Mouse (Mus musculus) right cerebral cortex, postnatal 10 days (tissue): ENCODE data around the gene Timeless.
A peak's percentile ranks its signal among the peaks of the same experiment; 100 is the strongest.
"Not testable (repeated sequence)": the region's sequence is repeated elsewhere in the genome, so short reads cannot be mapped to it uniquely, and the experiment has no call there.

Source experiments
- DNase-seq, 2 experiments: peaks; one replicate each; pipeline ENCODE4 v3.0.0; 2021; ENCODE audit warnings: low spot score in 2 of 2

The Timeless gene

GRCm38 (mm10) chr10:128231697-128232419 is at the start of gene Timeless:
Timeless (plus strand) TSS chr10:128232065.
- peak; percentile 85 to 89 for DNase-seq

GRCm38 (mm10) chr10:128184296-128184695 is 47.6 kb upstream of the Timeless start:
- DNase-seq, result no peak

GRCm38 (mm10) chr10:128185277-128185940 is 46.5 kb upstream of the Timeless start:
- DNase-seq, result no peak

DNA sequence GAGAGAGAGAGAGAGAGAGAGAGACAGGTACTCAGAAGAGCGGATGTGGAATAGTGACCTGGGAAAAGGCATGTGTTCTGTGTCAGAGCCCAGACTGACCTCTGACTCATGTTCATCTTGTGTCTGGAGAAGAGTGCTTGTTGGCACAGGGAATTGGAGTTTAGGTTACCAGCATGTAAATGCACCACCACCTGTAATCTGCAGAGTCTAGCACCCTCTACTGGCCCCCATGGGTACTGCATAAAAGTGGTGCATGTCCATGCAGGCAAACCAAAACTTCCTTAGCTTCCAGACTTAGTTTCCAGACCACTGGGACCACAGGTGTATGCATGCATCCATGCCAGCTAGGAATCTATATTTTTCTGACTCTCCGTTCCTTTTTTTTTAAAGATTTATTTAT is 45.9 kb upstream of the Timeless start:
- DNase-seq, result peak; percentile 63 to 76

DNA sequence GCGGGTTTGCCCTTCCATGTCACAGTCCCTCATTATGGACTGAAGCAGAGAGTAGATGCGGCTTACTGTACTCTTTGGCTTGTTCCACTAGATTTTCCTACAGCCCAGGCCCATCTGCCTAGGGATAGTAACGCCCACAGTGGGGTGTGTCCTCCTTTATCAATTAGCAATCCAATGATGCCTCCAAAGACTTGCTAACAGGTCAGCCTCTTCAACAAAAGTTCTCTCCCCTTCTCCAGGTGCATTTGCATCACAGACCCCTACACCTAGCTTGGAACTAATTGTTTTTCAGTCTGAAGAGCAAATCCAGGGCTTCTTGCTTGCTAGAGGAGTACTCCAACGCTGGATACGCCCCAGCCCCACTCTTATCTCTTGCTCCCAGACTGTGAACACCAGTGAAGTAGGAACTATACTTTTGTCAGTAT is 44.7 kb upstream of the Timeless start:
- DNase-seq, result no peak

DNA sequence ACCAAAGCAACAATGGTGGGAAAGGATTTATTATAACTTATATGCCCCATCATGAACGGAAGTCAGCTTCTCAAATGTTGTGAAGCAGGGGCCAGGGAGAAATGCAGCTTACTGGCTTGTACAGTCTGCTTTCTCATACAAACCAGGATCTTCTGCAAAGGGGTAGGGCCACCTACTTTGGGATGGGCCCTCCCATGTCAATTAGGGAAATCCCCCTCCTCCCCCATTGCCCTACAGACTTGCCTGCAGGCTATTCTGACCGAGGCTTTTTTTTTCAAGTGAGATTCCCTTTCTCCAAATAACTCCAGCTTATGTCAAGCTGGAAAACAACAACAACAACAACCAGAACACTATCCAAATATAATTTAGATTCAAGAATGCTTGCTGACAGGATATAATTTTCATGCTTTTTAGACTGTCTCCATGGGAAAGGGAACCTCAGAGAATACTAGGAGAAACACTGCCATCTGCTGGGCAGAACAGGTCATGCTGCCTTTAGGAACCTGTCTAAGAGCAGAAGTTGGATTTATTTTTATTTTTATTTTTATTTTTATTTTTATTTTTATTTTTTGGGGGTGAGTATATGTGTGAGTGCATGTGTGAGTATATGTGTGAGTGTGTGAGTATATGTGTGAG is 43.5 kb upstream of the Timeless start:
- peak; percentile 78 to 85 for DNase-seq

- DNase-seq, result no peak
These were observed 40.4 kb upstream of the Timeless start for GRCm38 (mm10) chr10:128191472-128191871.

DNA sequence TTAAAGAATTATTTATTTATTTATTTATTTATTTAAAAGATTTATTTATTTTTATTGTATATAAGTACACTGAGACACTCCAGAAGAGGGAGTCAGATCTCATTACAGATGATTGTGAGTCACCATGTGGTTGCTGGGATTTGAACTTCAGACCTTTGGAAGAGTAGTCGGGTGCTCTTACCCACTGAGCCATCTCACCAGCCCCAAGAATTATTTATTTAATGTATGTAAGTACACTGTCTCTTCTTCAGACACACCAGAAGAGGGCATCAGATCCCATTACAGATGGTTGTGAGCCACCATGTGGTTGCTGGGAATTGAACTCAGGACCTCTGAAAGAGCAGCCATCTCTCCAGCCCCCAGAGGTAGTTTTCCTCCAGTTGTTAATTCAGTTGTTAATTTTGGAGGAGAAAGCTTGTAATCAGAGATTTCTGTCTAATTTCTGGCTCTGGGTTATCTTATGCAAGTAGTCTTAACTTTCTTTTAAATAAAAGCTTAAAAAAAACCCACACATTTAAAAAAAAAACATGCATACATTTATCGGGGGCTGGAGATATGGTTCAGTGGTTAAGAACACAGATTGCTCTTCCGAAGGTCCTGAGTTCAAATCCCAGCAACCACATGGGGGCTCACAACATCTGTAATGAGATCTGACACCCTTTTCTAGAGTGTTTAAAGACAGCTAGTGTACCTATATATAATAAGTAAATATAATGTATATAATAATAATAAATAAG is 39.7 kb upstream of the Timeless start:
- DNase-seq, result not testable (repeated sequence)

GRCm38 (mm10) chr10:128193113-128193512 is 38.8 kb upstream of the Timeless start:
- DNase-seq, result no peak

- peak; percentile 98 to 99 for DNase-seq
These were observed 37.8 kb upstream of the Timeless start, which contains the start of gene Gls2 for GRCm38 (mm10) chr10:128194024-128194550. Gls2 (plus strand) TSS chr10:128194457.

- DNase-seq, result peak; percentile 51 to 71
These were observed 37.1 kb upstream of the Timeless start for GRCm38 (mm10) chr10:128194551-128195461.

GRCm38 (mm10) chr10:128201856-128202255 is 30.0 kb upstream of the Timeless start:
- DNase-seq, result no peak

DNA sequence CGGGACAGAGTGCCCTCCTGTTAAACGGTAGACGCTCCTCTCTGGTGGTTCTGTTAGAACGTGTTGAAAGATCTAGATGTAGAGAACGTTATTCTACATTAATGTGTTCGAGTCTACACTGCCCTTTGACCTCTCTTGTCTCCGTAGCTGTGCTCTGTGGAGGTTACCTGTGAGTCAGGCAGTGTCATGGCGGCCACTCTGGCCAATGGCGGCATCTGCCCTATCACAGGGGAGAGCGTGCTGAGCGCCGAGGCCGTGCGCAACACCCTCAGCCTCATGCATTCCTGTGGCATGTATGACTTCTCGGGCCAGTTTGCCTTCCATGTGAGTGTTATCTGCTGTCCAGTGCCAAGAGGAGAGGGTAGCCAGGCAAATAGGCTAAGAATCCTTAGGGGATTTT is 26.9 kb upstream of the Timeless start:
- no peak for DNase-seq

- no peak for DNase-seq
These were observed 23.5 kb upstream of the Timeless start for GRCm38 (mm10) chr10:128208326-128208725.

DNA sequence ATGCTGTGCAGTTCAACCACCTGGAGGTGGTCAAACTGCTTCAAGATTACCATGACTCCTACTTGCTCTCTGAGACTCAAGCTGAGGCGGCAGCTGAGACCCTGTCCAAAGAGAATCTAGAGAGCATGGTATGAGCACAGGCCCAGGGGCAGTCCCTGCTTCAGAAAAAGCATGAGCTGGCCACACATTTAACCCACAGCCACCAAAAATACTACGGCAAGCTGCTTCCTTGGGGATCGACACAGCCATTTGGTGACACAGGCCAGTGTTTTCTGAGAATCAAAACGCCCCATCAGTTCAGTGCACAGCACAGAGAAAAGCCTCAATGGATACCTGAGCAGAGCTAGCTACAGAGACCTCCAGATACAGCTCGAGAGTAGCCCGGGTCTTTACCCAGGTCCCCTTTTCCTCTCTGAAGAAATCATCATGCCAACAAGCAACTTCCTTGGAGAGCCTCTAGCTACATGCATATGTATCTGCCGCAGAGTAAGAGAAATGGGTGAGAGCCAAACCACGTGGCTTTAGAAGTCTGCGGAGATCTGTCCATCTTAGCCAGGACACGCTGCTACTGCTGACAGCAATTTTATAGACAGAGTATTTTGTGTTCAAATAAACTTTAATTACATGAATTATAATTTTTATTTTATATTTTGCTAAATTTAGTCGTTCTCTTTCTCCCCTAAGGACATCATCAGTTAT is 22.4 kb upstream of the Timeless start:
- no peak for DNase-seq

DNA sequence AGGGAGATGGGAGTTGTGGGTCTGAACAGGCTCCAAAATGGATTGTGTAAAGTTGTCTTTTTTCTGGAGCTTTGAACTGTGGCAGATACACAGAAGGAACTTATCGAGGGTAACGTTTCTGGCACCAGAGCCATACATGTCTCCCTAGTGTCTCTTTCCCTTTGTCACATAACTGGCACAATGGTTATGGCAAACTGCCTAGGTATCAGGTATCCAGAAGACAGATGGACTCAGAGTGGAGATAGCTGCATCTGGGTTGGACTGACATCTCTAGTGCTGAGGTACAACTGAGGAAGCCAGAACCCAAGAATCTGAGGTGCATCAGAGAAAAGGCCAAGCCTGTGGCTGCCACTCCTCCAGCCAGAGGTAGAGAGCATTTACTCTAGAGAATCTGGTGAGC is 21.7 kb upstream of the Timeless start:
- DNase-seq, result no peak

DNA sequence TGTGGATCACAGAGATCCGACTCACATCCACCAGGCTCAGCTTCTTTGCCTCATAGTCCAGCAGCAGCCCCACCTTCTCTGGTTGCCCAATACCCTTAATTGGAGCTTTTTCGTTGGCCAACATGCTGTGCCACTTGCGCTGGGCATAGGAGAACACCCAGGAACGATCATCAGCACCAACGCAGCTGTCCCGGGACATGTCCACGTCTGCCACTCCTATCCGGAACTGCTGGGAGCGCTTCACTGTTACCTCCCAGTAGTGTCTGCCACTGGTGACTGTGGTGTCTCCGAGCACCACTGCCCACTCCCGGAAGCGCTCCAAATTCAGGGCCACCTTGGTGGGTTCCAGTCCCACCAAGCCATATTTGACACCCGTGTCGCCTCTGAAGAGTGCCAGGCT is 20.9 kb upstream of the Timeless start:
- peak in 1 of 2 experiments; percentile 35 for DNase-seq

- peak; percentile 95 to 96 for DNase-seq
These were observed 20.3 kb upstream of the Timeless start, which contains the start of gene Spryd4 for GRCm38 (mm10) chr10:128211390-128212108. Spryd4 (minus strand) TSS chr10:128211807.

GRCm38 (mm10) chr10:128212148-128212547 is 19.7 kb upstream of the Timeless start:
- DNase-seq, result no peak
